Mouse (Mus musculus) large intestine, adult 2 months (tissue): ENCODE measurements around the gene Krt27. TPM values are rescaled to one million over a fixed set of nuclear protein-coding genes. Genes with fewer than 3 reads are reported as not detected.

Experiments
- DNase-seq: peaks from one replicate; pipeline ENCODE4 v3.0.0-alpha.2; 2012; ENCODE audit warnings: low read depth, low spot score
- WGBS: fragments of 180-500 bp; shearing (Covaris S2); methylation state at CpG from one replicate; pipeline ENCODE4 v1.1.7; 2018; 5-methylcytosine and 5-hydroxymethylcytosine counted together
- polyA plus RNA-seq: library from polyadenylated mRNA; depleted of rRNA; stranded (reverse); fragments of >200 nt; gene quantifications from 2 replicates; pipeline ENCODE4 v1.2.3, GENCODE M21; 2012; rRNA removed

The Krt27 gene
- polyA plus RNA-seq, result not detected in 2 replicates

DNA sequence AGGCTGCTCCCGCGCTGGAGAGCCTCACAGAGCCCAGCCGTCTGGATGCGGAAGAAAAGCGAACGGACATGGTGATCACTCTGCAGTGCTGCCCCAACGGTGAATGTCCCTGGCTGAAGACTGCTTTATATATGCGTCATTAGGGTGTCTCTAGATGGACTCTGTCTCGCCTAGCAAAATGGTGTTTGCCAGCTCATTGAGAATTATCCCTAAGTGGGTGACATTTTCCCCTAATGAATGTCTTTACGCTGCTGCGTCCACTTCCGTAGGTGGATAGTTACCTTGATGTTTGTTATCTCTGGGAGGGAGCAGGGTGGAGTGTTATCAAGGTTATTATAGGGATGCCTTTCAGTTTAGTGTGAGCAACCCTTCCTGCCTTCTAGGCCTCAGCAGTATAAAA, at the start of gene Krt27:
TSS of gene Krt27 (minus strand) at position 101 of the 400 bp plus-strand sequence.
- WGBS, result 52% methylated on average over 12 of the region's 12 CpGs
- DNase-seq, result no peak

DNA sequence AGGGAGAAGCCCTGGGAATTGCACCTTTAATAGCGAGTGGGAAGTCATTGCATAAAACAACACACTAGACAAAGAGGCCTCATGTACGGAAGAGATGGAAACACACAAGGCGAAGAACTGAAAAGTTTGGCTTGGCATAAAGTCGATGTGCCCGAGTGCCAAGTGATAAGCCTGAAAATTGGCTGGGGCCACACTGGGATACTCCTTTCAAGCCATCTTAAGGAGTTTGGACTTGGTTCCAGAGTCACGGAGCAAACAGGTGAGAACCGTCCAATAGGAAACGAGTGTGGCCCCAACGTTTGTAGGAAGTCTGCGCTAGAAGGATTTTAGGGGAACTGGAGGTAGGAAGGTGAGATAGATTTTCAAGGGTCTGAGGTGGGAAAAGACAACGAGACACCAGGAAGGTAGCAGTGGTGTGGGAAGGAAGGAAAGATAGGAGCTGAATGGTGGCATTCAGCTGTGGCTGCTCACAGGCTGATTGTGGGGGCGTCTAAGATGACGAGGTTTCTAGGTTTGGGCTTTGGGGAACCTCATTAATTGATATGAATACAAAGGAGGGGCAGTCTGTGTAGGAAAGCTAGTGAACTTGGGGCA, 49.1 kb upstream of the Krt27 start:
- DNase-seq, result no peak
- 73% methylated on average over 13 of the region's 13 CpGs for WGBS

DNA sequence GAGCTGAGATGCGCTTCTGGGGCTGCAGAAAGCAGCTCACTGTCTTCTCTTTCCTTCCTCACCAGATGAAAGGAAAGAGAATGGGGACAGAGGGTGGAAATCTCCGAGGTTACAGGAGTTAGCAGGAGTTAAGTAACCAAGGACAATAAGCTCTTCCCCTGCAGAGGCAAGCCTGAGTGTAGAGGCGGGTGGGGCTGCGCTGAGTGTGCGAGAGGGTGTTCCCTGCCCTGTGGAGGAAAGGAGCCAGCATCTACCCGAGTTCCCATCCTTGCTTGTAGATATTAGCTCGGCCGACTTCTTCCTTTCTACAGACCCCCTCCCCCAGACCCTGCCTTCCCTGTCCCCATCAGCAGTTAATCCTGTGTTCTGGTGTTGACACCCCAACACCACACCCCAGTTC, 47.9 kb upstream of the Krt27 start:
- no peak for DNase-seq
- 43% methylated on average over 8 of the region's 8 CpGs for WGBS

DNA sequence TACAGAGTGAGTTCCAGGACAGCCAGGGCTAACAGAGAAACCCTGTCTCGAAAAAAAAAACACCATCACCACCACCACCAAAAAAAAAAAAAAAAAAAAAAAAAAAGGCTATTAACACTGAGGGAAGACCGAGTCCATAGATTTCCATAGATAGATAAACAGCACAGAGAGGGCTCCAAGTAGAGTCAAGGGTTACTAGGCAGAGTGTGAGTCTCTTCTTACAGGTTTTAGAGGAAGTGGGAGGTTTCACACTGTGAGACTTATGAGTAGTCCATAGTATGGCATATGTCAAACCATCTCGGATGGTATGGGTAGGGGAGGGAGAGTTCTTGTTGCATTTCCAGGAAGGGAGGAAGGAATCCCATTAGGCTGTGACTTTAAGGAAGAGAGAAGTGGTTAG, 47.2 kb upstream of the Krt27 start:
- no peak for DNase-seq
- 64% methylated on average over 3 of the region's 3 CpGs for WGBS

- WGBS, result 78% methylated on average over 2 of the region's 2 CpGs
- DNase-seq, result no peak
These were observed 45.8 kb upstream of the Krt27 start for GRCm38 (mm10) chr11:99396661-99397060.

- WGBS, result 41% methylated on average over 3 of the region's 3 CpGs
These were observed 45.1 kb upstream of the Krt27 start for GRCm38 (mm10) chr11:99396034-99396433.

DNA sequence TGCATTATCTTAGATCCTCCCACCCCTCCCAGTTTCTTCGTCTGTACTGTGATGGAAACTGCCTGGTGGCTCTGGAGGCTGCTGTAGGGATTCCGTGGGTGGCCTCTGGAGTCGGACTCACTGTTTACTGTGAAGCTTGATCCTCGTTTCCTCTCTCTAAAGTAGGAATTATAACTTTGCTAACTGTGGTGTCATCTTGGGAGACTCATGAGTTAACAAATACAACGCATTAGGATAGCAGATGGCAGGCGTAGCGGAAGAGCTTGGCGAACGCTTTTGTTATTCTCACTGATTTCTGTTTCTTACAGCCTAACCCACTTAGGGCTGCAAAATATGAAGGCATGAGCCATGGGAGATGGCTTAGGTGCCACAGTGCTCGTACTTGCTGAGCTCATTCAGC, 41.6 kb upstream of the Krt27 start:
- DNase-seq, result no peak
- 68% methylated on average over 10 of the region's 10 CpGs for WGBS

More at GRCm38 (mm10) chr11:99396034-99396433, 45.1 kb upstream of the Krt27 start:
- DNase-seq, result no peak

DNA sequence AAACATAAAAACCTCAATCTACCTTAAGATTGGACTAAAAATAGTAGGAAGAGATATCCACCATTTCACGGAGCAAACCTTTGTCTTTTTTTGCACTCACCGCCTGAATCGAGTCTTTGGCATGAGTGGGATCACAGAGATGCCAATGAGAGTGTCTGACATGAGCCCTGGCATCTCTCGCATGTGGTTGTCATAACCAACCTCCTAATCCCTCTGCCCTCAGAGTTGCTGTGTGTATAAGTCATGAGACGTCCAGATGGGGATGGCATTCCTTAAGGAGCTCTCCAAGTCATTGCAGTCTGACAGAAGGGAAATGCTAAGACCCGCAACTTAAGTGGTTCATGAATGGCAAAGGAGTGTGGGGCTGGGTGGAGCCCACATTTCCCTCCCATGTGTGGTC, 40.5 kb upstream of the Krt27 start:
- no peak for DNase-seq
- 78% methylated on average over 6 of the region's 6 CpGs for WGBS

GRCm38 (mm10) chr11:99390866-99391265, 40.0 kb upstream of the Krt27 start:
- no peak for DNase-seq
- 72% methylated on average over 7 of the region's 7 CpGs for WGBS

DNA sequence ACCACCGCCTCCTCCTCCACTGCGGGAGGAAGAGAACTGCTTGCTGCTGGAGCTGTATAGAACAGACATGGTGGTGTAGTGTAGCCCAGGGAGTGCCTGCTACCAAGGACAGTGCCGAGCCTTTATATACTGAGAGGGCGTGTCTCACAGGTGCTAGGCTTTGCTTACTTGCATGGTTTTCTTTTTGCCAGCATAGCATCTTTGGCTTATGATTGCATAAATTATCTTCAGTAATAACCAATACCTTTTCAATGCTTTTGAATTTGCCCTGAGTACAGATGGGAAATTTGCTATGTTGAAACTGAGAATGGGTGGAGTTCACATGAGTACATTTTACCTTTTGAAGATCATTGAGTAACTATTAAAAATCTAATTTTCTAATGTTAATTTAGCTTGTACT, 38.4 kb upstream of the Krt27 start, which contains the start of gene Krt10:
TSS of gene Krt10 (minus strand) at position 101 of the 400 bp plus-strand sequence.
- WGBS, result 65% methylated on average over 4 of the region's 4 CpGs
- no peak for DNase-seq

- 86% methylated on average over 18 of the region's 18 CpGs for WGBS
- DNase-seq, result no peak
These were observed 37.8 kb upstream of the Krt27 start for GRCm38 (mm10) chr11:99388661-99389060.

- under 1% methylated on average over 71 of the region's 71 CpGs for WGBS
- DNase-seq, result peak; percentile 29
These were observed 35.2 kb upstream of the Krt27 start for GRCm38 (mm10) chr11:99385813-99386721.

- DNase-seq, result peak; percentile 51
- 7% methylated on average over 5 of the region's 5 CpGs for WGBS
These were observed 28.7 kb upstream of the Krt27 start for GRCm38 (mm10) chr11:99379568-99379967.

DNA sequence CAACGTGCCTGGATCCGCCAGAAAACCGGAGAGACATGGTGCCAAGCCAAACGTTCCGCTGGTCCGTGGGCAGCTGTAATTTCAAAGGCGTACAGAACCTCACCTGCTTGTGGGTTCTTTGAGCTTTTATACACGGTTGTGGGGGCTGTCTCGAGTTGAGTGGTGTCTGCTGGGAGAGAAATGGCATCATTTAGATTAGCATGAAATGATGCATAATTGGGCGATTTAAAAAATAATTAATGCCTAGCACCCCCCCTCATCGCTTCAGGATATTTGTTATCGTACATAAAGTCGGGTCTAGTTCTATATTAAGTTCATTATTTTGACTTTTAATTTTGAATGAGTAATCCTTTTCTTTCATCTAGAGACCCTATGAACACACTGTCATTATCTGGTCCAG, 23.9 kb upstream of the Krt27 start, which contains the start of gene Krt28:
TSS of gene Krt28 (minus strand) at position 101 of the 400 bp plus-strand sequence.
- 78% methylated on average over 13 of the region's 13 CpGs for WGBS
- DNase-seq, result no peak

DNA sequence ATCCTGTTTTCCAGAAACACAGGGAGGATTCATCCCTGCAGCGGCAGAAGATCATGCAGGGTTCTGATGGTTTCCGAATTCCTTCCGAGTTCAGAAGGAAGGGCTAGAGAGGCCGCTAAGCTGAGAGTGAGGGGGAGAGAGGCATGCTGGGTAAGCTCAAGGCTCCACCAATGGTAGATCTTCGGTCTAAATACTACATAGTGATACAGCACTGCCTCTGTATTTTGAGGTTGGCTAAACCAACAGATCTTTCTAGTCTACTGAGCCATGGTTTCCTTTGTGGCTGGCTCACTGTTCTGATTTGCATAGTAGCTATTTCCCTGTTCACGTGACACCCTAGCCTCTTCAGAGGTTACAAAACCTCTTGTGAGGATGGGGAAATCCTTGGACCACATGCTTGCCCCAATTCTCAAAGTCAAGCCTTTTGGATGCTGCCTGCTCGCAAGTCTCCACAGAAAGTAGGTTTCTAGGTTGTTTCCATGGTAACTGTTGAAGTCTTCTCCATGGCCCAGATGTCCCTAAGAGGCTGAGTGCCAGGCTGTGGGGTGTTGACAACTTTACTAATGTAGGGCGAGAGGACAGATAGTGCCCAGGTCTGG, 19.0 kb upstream of the Krt27 start:
- 84% methylated on average over 8 of the region's 8 CpGs for WGBS
- DNase-seq, result no peak

- no peak for DNase-seq
These were observed 18.3 kb upstream of the Krt27 start for GRCm38 (mm10) chr11:99369229-99369628.

GRCm38 (mm10) chr11:99366791-99367190, 15.9 kb upstream of the Krt27 start:
- WGBS, result 34% methylated on average over 10 of the region's 10 CpGs
- DNase-seq, result no peak

More at GRCm38 (mm10) chr11:99369229-99369628, 18.3 kb upstream of the Krt27 start:
- 13% methylated on average over 3 of the region's 3 CpGs for WGBS

GRCm38 (mm10) chr11:99364412-99364811, 13.5 kb upstream of the Krt27 start:
- no peak for DNase-seq
- 17% methylated on average over 9 of the region's 9 CpGs for WGBS

DNA sequence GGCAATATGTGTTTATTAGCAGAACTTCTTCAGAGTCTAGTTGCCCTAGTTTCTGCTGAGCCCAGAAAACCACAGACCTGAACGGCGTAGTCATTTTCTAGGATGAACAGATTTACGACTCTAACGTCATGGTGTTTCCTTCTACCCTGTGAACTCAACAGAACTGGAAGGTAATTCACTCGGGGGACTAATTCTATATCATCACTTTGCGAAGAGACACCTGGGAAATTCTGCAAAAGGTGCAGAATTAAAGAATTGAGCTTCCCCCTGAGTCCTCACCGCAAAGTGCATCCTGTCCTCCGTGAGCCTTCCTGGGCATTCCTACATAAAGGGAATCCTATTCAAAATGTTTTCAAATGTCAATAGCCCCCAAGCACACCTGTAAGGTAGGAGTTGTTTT, 10.5 kb upstream of the Krt27 start:
- WGBS, result 44% methylated on average over 8 of the region's 8 CpGs

GRCm38 (mm10) chr11:99339299-99339847, 11.5 kb downstream of the Krt27 start:
- WGBS, result 70% methylated on average over 11 of the region's 11 CpGs
- no peak for DNase-seq

More for the DNA sequence above, 10.5 kb upstream of the Krt27 start:
- DNase-seq, result no peak
